Mouse (Mus musculus) lung, postnatal 0 days (tissue): ENCODE measurements around the gene Dcaf5. TPM values are rescaled to one million over a fixed set of nuclear protein-coding genes. Genes with fewer than 3 reads are reported as not detected.
A peak's percentile ranks its signal among the peaks of the same experiment; 100 is the strongest.

Experiments
- ATAC-seq: fragments of 200-750 bp; cut with Nextera tagmentation; 2 replicates; pipeline ENCODE4 v1.8.0; 2017; ENCODE audit warnings: moderate library complexity
- DNase-seq: peaks from one replicate; pipeline ENCODE4 v3.0.0-alpha.2; 2016; ENCODE audit warnings: low spot score
- H3K27ac ChIP-seq: fragments of 300-500 bp; sonication (generic); 2 replicates; pipeline ENCODE4 v1.5.1; 2014; ENCODE audit warnings: antibody characterized with exemption, mild to moderate bottlenecking, low read length, mixed read lengths
- H3K27me3 ChIP-seq: fragments of 300-500 bp; sonication (generic); replicated peaks from 2 replicates; pipeline ENCODE4 v1.6.1; 2014; ENCODE audit warnings: low read length, mixed read lengths; ENCODE audit not compliant: insufficient read depth
- H3K36me3 ChIP-seq: fragments of 300-500 bp; sonication (generic); 2 replicates; pipeline ENCODE4 v1.6.1; 2014; ENCODE audit warnings: low read length, mixed read lengths; ENCODE audit not compliant: insufficient read depth
- H3K4me1 ChIP-seq: fragments of 300-500 bp; sonication (generic); 2 replicates; pipeline ENCODE4 v1.6.1; 2014; ENCODE audit warnings: antibody characterized with exemption, low read depth, low read length, mixed read lengths; ENCODE audit not compliant: insufficient read depth
- H3K4me2 ChIP-seq: fragments of 300-500 bp; sonication (generic); replicated peaks from 2 replicates; pipeline ENCODE4 v1.6.1; 2014; ENCODE audit warnings: low read depth, mild to moderate bottlenecking, low read length, moderate library complexity, mixed read lengths
- H3K4me3 ChIP-seq: fragments of 300-500 bp; sonication (generic); 2 replicates; pipeline ENCODE4 v1.5.1; 2014; ENCODE audit warnings: low read depth, low read length
- H3K9ac ChIP-seq: fragments of 300-500 bp; sonication (generic); replicated peaks from 2 replicates; pipeline ENCODE4 v1.6.1; 2014; ENCODE audit warnings: low read depth, mild to moderate bottlenecking
- H3K9me3 ChIP-seq: fragments of 300-500 bp; sonication (generic); 2 replicates; pipeline ENCODE4 v1.6.1; 2016; ENCODE audit warnings: low read length, mixed read lengths
- CTCF ChIP-seq: IDR thresholded peaks from 2 replicates; pipeline ENCODE4 v1.5.1; 2016; ENCODE audit warnings: antibody characterized with exemption, mild to moderate bottlenecking
- EP300 ChIP-seq: IDR thresholded peaks from 2 replicates; pipeline ENCODE4 v1.6.1; 2016; ENCODE audit warnings: antibody characterized with exemption, mild to moderate bottlenecking, control low read depth
- WGBS: fragments of 180-500 bp; shearing (Covaris S2); extraction: QIAGEN DNeasy Blood & Tissue Kit; methylation state at CpG from one replicate; pipeline ENCODE4 v1.1.7; 2014; 5-methylcytosine and 5-hydroxymethylcytosine counted together
- polyA plus RNA-seq: library from polyadenylated mRNA; unstranded; fragments of >200 nt; fragmentation: Nextera tagmentation; extraction: Ambion mirVana; gene quantifications from 2 replicates; pipeline ENCODE4 v1.2.1, GENCODE M21; 2015

Gene Dcaf5
- polyA plus RNA-seq, 1 experiment from 2014 or later = 8.3 TPM

- ATAC-seq (no peak), DNase-seq (no peak)
- TF ChIP-seq CTCF = no peak
- no peak for TF ChIP-seq EP300
- H3K4me1 ChIP-seq = no peaks in the 10 kb centered on the region
- no peaks in the 10 kb centered on the region for H3K27me3 ChIP-seq
- H3K27ac ChIP-seq = no peak overlapping the region
- H3K9me3 ChIP-seq = no peaks in the 10 kb centered on the region
- H3K4me3 ChIP-seq = no peak overlapping the region
- 59% methylated on average over 3 of the region's 3 CpGs for WGBS
- H3K9ac ChIP-seq = no peak overlapping the region
- H3K4me2 ChIP-seq = no peak overlapping the region
- no peaks in the 10 kb centered on the region for H3K36me3 ChIP-seq
Observed at GRCm38 (mm10) chr12:80307556-80307955, 128.8 kb downstream of the Dcaf5 start.

GRCm38 (mm10) chr12:80304518-80304917, 131.9 kb downstream of the Dcaf5 start:
- H3K27ac ChIP-seq = no peak overlapping the region
- TF ChIP-seq EP300 (peak; percentile 41; the same call in 1 of the 2 replicates), CTCF (no peak)
- H3K4me3 ChIP-seq = no peak overlapping the region
- H3K9ac ChIP-seq = no peak overlapping the region
- H3K4me2 ChIP-seq = no peak overlapping the region
- no peaks in the 10 kb centered on the region for H3K36me3 ChIP-seq
- no peaks in the 10 kb centered on the region for H3K27me3 ChIP-seq
- no peaks in the 10 kb centered on the region for H3K9me3 ChIP-seq
- 76% methylated on average over 3 of the region's 3 CpGs for WGBS
- peak; percentile 68 for DNase-seq
- ATAC-seq = peak; percentile 62
- no peaks in the 10 kb centered on the region for H3K4me1 ChIP-seq

GRCm38 (mm10) chr12:80300833-80301456, 135.5 kb downstream of the Dcaf5 start:
- Histone ChIP-seq H3K27me3 (no peaks in the 10 kb centered on the region), H3K9me3 (no peaks in the 10 kb centered on the region), H3K9ac (no peak overlapping the region), H3K4me3 (no peak overlapping the region), H3K4me2 (no peak overlapping the region), H3K36me3 (no peaks in the 10 kb centered on the region), H3K27ac (no peak overlapping the region), H3K4me1 (no peaks in the 10 kb centered on the region)
- TF ChIP-seq CTCF (no peak), EP300 (no peak)
- 72% methylated on average over 9 of the region's 9 CpGs for WGBS
- DNase-seq (no peak), ATAC-seq (no peak)

GRCm38 (mm10) chr12:80298714-80299113, 137.7 kb downstream of the Dcaf5 start:
- H3K27me3 ChIP-seq = no peaks in the 10 kb centered on the region
- ATAC-seq = no peak
- H3K4me3 ChIP-seq = no peak overlapping the region
- H3K4me1 ChIP-seq = no peaks in the 10 kb centered on the region
- H3K27ac ChIP-seq = no peak overlapping the region
- H3K9ac ChIP-seq = no peak overlapping the region
- WGBS = 31% methylated on average over 6 of the region's 6 CpGs
- no peaks in the 10 kb centered on the region for H3K9me3 ChIP-seq
- H3K36me3 ChIP-seq = no peaks in the 10 kb centered on the region
- TF ChIP-seq EP300 = no peak
- no peak for TF ChIP-seq CTCF
- H3K4me2 ChIP-seq = no peak overlapping the region
- DNase-seq = no peak

GRCm38 (mm10) chr12:80291895-80292435, 144.4 kb downstream of the Dcaf5 start:
- no peaks in the 10 kb centered on the region for H3K9me3 ChIP-seq
- TF ChIP-seq EP300 (no peak), CTCF (no peak)
- no peaks in the 10 kb centered on the region for H3K4me1 ChIP-seq
- H3K27me3 ChIP-seq = no peaks in the 10 kb centered on the region
- ATAC-seq (no peak), DNase-seq (no peak)
- H3K9ac ChIP-seq = no peak overlapping the region
- no peaks in the 10 kb centered on the region for H3K36me3 ChIP-seq
- 56% methylated on average over 3 of the region's 3 CpGs for WGBS
- no peak overlapping the region for H3K27ac ChIP-seq
- no peak overlapping the region for H3K4me2 ChIP-seq
- H3K4me3 ChIP-seq = no peak overlapping the region

DNA sequence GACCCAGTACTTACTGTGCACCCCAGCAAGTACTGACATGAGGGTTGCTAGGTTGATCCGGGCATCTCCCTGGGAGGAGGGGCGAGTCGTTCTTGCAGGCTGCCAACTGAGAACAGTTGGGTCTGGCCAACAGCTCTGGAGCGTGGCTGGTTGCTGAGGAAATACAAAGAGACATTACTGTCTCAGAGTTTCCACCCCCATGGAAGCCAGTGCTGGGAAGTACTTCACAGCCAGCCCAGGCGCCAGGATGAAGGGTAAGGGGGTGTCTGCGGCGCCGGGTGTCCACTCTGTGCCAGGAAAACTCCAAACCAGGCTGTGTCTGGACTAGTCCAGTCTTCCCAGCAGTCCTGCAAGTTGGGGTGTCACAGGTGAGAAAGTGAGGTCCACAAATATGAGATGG, 145.4 kb downstream of the Dcaf5 start:
- 69% methylated on average over 8 of the region's 8 CpGs for WGBS
- ATAC-seq = peak; percentile 21; the same call in 1 of the 2 replicates
- no peak overlapping the region for H3K4me3 ChIP-seq

More for the DNA sequence above, 145.4 kb downstream of the Dcaf5 start:
- no peaks in the 10 kb centered on the region for H3K9me3 ChIP-seq
- no peak overlapping the region for H3K9ac ChIP-seq
- no peaks in the 10 kb centered on the region for H3K27me3 ChIP-seq
- H3K27ac ChIP-seq = no peak overlapping the region
- H3K4me2 ChIP-seq = no peak overlapping the region
- no peaks in the 10 kb centered on the region for H3K36me3 ChIP-seq
- TF ChIP-seq CTCF (no peak), EP300 (no peak)
- DNase-seq = no peak
- no peaks in the 10 kb centered on the region for H3K4me1 ChIP-seq
